Mouse (Mus musculus) hindbrain, postnatal 0 days (tissue): ENCODE data around the gene Rmnd5b. TPM values are rescaled to one million over a fixed set of nuclear protein-coding genes. Genes with fewer than 3 reads are reported as not detected.
"Not testable (repeated sequence)": the region's sequence is repeated elsewhere in the genome, so short reads cannot be mapped to it uniquely, and the experiment has no call there.

Source experiments
- ATAC-seq: fragments of 200-750 bp; cut with Nextera tagmentation; 2 replicates; pipeline ENCODE4 v1.8.0; 2017; ENCODE audit warnings: mild to moderate bottlenecking, moderate TSS enrichment, moderate library complexity
- DNase-seq: peaks from one replicate; pipeline ENCODE4 v3.0.0-alpha.2; 2015; ENCODE audit warnings: low spot score
- H3K27ac ChIP-seq: fragments of 300-500 bp; sonication (generic); 2 replicates; pipeline ENCODE4 v1.5.1; 2014; ENCODE audit warnings: mild to moderate bottlenecking
- H3K27me3 ChIP-seq: fragments of 300-500 bp; sonication (generic); 2 replicates; pipeline ENCODE4 v1.6.1; 2014; ENCODE audit warnings: low read length, mixed read lengths; ENCODE audit not compliant: insufficient read depth
- H3K36me3 ChIP-seq: fragments of 300-500 bp; sonication (generic); 2 replicates; pipeline ENCODE4 v1.6.1; 2014; ENCODE audit warnings: low read length, mixed read lengths; ENCODE audit not compliant: insufficient read depth
- H3K4me1 ChIP-seq: fragments of 300-500 bp; sonication (generic); 2 replicates; pipeline ENCODE4 v1.6.1; 2014; ENCODE audit warnings: antibody characterized with exemption, low read length, mixed read lengths; ENCODE audit not compliant: insufficient read depth
- H3K4me2 ChIP-seq: fragments of 300-500 bp; sonication (generic); 2 replicates; pipeline ENCODE4 v1.6.1; 2014; ENCODE audit warnings: low read depth, mild to moderate bottlenecking, low read length, moderate library complexity, mixed read lengths
- H3K4me3 ChIP-seq: fragments of 300-500 bp; sonication (generic); 2 replicates; pipeline ENCODE4 v1.5.1; 2014; ENCODE audit warnings: low read length
- H3K9ac ChIP-seq: fragments of 300-500 bp; sonication (generic); replicated peaks from 2 replicates; pipeline ENCODE4 v1.6.1; 2014; ENCODE audit warnings: mild to moderate bottlenecking, low read length, moderate library complexity, mixed read lengths
- H3K9me3 ChIP-seq: fragments of 300-500 bp; sonication (generic); 2 replicates; pipeline ENCODE4 v1.6.1; 2016; ENCODE audit warnings: low read length, mixed read lengths
- CTCF ChIP-seq: IDR thresholded peaks from 2 replicates; pipeline ENCODE4 v1.5.1; 2016; ENCODE audit warnings: antibody characterized with exemption, control low read depth, low read depth
- WGBS: fragments of 180-500 bp; shearing (Covaris S2); extraction: QIAGEN DNeasy Blood & Tissue Kit; methylation state at CpG from one replicate; pipeline ENCODE4 v1.1.7; 2014; 5-methylcytosine and 5-hydroxymethylcytosine counted together
- polyA plus RNA-seq: library from polyadenylated mRNA; unstranded; fragments of >200 nt; fragmentation: Nextera tagmentation; extraction: Ambion mirVana; gene quantifications from 2 replicates; pipeline ENCODE4 v1.2.1, GENCODE M21; 2015
- total RNA-seq: library from RNA; depleted of rRNA; stranded (reverse); fragments of >200 nt; gene quantifications from 2 replicates; pipeline ENCODE4 v1.2.3, GENCODE M21; 2014

Rmnd5b gene
- total and polyA plus RNA-seq, 2 experiments from 2014 or later, result 63.8 to 99.9 TPM

- Histone ChIP-seq H3K36me3 (peaks cover 20% of the 10 kb centered on the region), H3K4me2 (peak overlapping the region; percentile 79), H3K27ac (no peak overlapping the region), H3K4me1 (no peaks in the 10 kb centered on the region; the same call in 1 of the 2 replicates), H3K27me3 (no peaks in the 10 kb centered on the region; the same call in 1 of the 2 replicates), H3K4me3 (peak overlapping the region; percentile 80), H3K9ac (no peak overlapping the region), H3K9me3 (no peaks in the 10 kb centered on the region)
- TF ChIP-seq CTCF, result no peak
- WGBS, result 54% methylated on average over 8 of the region's 8 CpGs
- DNase-seq (no peak), ATAC-seq (no peak; the same call in 1 of the 2 replicates)
Observed at GRCm38 (mm10) chr11:51618894-51619408, 16.7 kb downstream of the Rmnd5b start.

- DNase-seq (peak; percentile 83), ATAC-seq (no peak)
- Histone ChIP-seq H3K27me3 (no peaks in the 10 kb centered on the region; the same call in 1 of the 2 replicates), H3K4me1 (no peaks in the 10 kb centered on the region; the same call in 1 of the 2 replicates), H3K4me2 (no peak overlapping the region), H3K36me3 (0 out of 2 replicates have a peak, but pooled peaks cover 7% of the 10 kb centered on the region), H3K27ac (no peak overlapping the region), H3K9me3 (no peaks in the 10 kb centered on the region), H3K4me3 (no peak overlapping the region), H3K9ac (no peak overlapping the region)
- TF ChIP-seq CTCF, result peak; percentile 86
- WGBS, result 3% methylated on average over 4 of the region's 4 CpGs
Observed at GRCm38 (mm10) chr11:51617693-51618092, 18.0 kb downstream of the Rmnd5b start.

- WGBS, result 95% methylated on average over 7 of the region's 7 CpGs
- not testable (repeated sequence) for H3K4me1 ChIP-seq, H3K9ac ChIP-seq, H3K27ac ChIP-seq, H3K9me3 ChIP-seq, H3K36me3 ChIP-seq, H3K27me3 ChIP-seq, ATAC-seq, DNase-seq
- H3K4me3 ChIP-seq, result peak overlapping the region; percentile 31; the same call in 1 of the 2 replicates
- H3K4me2 ChIP-seq, result peak overlapping the region; percentile 63
Observed at GRCm38 (mm10) chr11:51616113-51616512, 19.6 kb downstream of the Rmnd5b start.

- ATAC-seq (no peak), DNase-seq (peak; percentile 57)
- Histone ChIP-seq H3K27ac (peak overlapping the region; percentile 54; the same call in 1 of the 2 replicates), H3K9ac (peak overlapping the region; percentile 43; the same call in 1 of the 2 replicates), H3K4me3 (peak overlapping the region; percentile 31), H3K9me3 (no peaks in the 10 kb centered on the region), H3K36me3 (no peaks in the 10 kb centered on the region), H3K27me3 (no peaks in the 10 kb centered on the region; the same call in 1 of the 2 replicates), H3K4me2 (peak overlapping the region; percentile 63), H3K4me1 (no peaks in the 10 kb centered on the region; the same call in 1 of the 2 replicates)
- TF ChIP-seq CTCF, result no peak
- WGBS, result 6% methylated on average over 14 of the region's 14 CpGs
Observed at GRCm38 (mm10) chr11:51615601-51616000, 20.1 kb downstream of the Rmnd5b start.

GRCm38 (mm10) chr11:51615129-51615528 lies 20.6 kb downstream of the Rmnd5b start:
- no peaks in the 10 kb centered on the region for H3K9me3 ChIP-seq
- H3K9ac ChIP-seq, result peak overlapping the region; percentile 43; the same call in 1 of the 2 replicates
- H3K4me1 ChIP-seq, result no peaks in the 10 kb centered on the region
- 48% methylated on average over 7 of the region's 7 CpGs for WGBS
- no peak for TF ChIP-seq CTCF
- H3K36me3 ChIP-seq, result no peaks in the 10 kb centered on the region
- no peaks in the 10 kb centered on the region; the same call in 1 of the 2 replicates for H3K27me3 ChIP-seq
- ATAC-seq, result no peak
- no peak for DNase-seq
- peak overlapping the region; percentile 31 for H3K4me3 ChIP-seq
- peak overlapping the region; percentile 54; the same call in 1 of the 2 replicates for H3K27ac ChIP-seq
- H3K4me2 ChIP-seq, result peak overlapping the region; percentile 63

- Histone ChIP-seq H3K27ac (no peak overlapping the region), H3K9ac (no peak overlapping the region), H3K9me3 (no peaks in the 10 kb centered on the region), H3K4me3 (no peak overlapping the region), H3K4me1 (no peaks in the 10 kb centered on the region), H3K27me3 (no peaks in the 10 kb centered on the region; the same call in 1 of the 2 replicates), H3K36me3 (no peaks in the 10 kb centered on the region), H3K4me2 (no peak overlapping the region)
- no peak for DNase-seq
- 81% methylated on average over 8 of the region's 8 CpGs for WGBS
- TF ChIP-seq CTCF, result no peak
- ATAC-seq, result no peak; the same call in 1 of the 2 replicates
Observed at GRCm38 (mm10) chr11:51614256-51614655, 21.4 kb downstream of the Rmnd5b start.

GRCm38 (mm10) chr11:51609940-51610339 lies 25.8 kb downstream of the Rmnd5b start:
- H3K27me3 ChIP-seq, H3K4me3 ChIP-seq, H3K9ac ChIP-seq, H3K9me3 ChIP-seq, H3K27ac ChIP-seq, H3K4me1 ChIP-seq, ATAC-seq, DNase-seq, H3K4me2 ChIP-seq, H3K36me3 ChIP-seq: not testable (repeated sequence)
- WGBS, result 85% methylated on average over 5 of the region's 5 CpGs
